Mouse (Mus musculus) cerebellum, postnatal 14 days (tissue): ENCODE data around the gene Ldhc.
A peak's percentile ranks its signal among the peaks of the same experiment; 100 is the strongest.

Experiments
- DNase-seq, 2 experiments: peaks; one replicate each; pipeline ENCODE4 v3.0.0; 2021; ENCODE audit warnings: mixed read lengths in 2 of 2

Ldhc gene

DNA sequence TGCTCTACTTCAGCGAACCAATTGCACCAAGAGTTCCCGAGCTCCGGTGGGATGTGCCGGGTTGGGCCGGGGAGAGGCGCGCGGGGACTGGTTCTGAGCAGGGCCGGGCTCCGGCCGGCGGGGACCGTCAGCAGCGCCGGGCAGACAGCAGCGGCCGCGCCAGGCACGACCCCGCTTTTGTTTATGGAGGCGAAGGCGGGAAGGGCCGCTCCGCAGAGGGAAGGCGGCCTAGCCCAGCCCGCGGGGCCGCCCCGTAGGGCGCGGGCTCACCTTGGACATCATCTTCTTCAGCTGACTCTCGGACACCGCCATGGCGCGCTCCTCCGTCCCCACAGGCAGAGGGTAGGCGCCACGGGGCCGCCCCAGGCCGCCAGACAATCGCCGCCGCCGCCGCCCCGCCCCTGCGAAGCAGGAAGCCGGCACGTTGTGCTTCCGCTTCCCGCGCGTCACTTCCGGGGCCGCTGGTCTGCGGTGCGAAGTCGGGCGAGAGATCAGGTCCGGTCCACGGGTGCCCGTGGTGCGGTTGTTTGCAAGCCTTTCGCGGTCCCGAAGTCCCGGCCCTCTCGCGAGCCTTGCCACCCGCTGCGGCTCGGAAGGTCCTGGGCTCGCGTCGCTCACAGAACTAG lies 58.7 kb downstream of the Ldhc start, which contains the start of gene Tsg101:
TSS of gene Tsg101 (minus strand) at position 419 of the 626 bp plus-strand sequence.
- peak; percentile 93 to 95 for DNase-seq

DNA sequence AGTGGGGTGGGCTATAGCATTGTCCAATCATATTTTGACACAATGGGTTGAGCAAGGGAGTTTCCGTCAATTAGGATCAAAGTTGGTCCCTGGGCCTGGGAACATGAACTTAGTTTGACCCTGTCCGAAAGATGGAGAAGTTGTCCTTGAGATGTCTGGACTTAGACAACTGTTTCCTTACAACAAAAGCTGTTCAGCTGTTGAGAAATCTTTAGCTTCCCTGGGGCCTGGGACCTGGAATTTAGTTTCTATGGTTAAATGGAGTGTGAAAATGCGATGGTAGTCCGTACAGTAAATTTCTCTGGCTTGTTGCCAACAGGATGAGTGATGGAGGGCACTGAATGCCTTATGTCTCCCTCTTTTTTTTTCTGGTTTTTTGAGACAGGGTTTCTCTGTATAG lies 61.1 kb downstream of the Ldhc start:
- no peak for DNase-seq
